Mouse (Mus musculus): Measurements from ENCODE around the gene Dnajc15.
A peak's percentile ranks its signal among the peaks of the same experiment; 100 is the strongest.
"Not testable (repeated sequence)": the region's sequence is repeated elsewhere in the genome, so short reads cannot be mapped to it uniquely, and the experiment has no call there.

The Dnajc15 gene

DNA sequence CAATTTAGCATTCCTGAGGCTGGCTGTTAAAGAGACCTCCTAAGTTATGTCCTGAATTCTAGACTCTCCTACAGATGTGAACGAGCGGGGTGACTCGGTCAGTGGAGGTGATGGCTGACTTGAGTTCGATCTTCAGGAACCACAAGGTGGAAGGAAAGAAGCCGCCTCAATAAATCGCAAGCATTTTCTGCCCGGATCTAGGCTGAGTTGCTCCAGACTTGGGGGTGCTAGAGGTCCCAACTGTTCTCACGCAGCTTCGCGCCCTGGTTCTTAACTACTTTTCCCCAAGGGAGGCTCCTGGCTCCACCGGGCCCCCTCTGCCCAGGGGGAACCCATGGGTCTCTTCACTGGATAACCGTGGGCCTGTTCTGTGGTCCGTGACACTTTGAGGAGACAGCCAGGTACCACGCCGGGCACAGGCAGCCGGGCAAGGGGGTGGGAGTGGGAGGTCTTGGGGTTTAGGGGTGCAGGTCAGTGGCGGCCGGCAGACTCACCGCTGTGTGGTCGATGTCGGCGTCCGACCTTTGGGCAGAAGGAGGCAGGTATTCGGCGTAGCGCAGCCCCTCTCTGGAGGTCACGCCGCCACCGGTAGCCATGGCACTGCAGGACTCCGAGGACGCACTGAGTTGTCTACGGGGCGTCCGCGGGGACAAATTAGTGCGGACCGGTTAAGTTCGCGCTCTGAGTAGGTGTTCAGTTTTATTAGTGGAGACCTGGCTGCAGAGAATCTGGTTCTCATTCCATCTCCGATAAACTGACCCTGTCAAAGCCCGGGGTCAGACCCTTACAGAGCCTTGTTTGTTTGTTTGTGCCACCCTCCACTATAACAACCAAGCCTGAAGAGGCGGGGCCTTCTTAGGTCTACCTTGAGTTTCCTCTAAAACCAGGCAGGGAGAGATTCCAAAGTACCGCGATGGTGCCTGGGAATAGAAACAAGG is at the start of gene Dnajc15:
TSS of gene Dnajc15 (minus strand) at position 822 of the 938 bp plus-strand sequence.
- DNase-seq (ENCODE audit: low spot score), result peak; percentile 88

GRCm38 (mm10) chr14:77923076-77923865 is 48.3 kb upstream of the Dnajc15 start:
- DNase-seq (ENCODE audit: low spot score), result no peak

DNA sequence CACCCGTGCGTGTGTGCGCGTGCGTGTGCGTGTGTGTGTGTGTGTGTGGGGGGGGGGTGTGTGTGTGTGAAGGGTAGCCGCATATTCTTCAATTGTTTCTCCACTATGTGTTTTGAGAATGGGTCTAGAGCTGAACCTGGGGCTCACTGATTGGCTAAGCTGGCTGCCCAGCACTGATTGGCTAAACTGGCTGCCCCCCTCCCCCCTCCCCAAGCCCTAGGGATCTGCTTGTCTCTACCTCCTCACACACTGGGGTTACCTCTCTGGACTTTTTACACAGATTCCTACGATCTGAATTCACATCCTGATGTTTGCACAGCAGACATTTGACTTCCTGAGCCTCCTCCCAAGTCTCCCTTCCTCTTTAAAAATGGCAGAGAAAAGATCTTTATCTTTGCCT is 46.7 kb upstream of the Dnajc15 start:
- no peak for DNase-seq (ENCODE audit: low spot score)

GRCm38 (mm10) chr14:77915776-77916175 is 40.9 kb upstream of the Dnajc15 start:
- DNase-seq (ENCODE audit: low spot score), result no peak

- DNase-seq (ENCODE audit: low spot score), result no peak
Measured at GRCm38 (mm10) chr14:77906586-77906985, 31.7 kb upstream of the Dnajc15 start.

DNA sequence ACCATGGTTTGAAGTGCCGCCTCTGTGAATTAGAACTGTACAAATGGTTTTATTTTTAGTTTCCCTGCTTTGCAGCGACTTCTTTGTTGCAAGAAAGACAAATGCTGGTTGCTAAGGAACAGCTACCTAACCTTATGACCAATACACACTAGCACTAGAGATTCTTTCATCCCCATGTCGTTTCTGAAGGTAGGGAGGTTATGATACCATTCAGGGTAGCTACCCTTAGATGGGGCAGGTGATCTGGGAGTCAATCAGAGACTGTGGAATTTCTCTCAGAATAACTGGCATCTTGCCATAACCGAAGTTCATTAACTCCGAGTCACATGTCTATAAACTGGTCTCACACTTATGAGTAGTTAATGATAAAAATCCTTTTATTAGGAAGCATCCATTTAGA is 30.5 kb upstream of the Dnajc15 start:
- no peak for DNase-seq (ENCODE audit: low spot score)

DNA sequence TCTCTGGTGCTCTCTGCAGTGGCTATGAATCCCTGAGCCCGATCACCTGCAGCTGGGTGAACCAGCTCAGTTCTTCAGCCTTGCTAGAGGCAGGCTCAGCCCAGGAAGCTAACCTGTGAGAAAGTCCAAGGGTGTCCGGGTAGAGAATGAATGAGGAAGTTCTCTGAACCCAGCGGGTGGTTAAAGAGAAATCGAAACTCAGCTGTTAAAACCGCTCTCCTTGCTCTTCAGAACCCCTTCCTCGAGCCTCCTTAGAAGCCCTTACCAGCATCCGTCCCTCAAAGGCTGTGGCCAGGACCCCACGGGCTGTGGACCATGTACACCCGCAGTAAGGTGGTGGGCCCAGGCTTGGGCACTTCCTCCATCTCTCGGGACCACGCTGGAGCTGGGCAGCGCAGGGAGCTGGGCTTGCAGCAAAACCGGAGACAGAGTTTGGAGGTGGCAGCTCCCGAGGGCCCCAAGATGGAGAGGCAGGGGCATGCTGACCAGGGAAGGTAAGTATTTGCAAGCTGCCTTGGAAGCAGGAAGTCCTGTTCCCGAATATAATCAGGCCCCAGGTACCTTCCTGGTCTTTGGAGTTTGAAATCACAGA is 29.3 kb upstream of the Dnajc15 start, which contains the start of gene Epsti1:
TSS of gene Epsti1 (plus strand) at position 69 of the 592 bp plus-strand sequence.
- peak; percentile 5 for DNase-seq (ENCODE audit: low spot score)

DNA sequence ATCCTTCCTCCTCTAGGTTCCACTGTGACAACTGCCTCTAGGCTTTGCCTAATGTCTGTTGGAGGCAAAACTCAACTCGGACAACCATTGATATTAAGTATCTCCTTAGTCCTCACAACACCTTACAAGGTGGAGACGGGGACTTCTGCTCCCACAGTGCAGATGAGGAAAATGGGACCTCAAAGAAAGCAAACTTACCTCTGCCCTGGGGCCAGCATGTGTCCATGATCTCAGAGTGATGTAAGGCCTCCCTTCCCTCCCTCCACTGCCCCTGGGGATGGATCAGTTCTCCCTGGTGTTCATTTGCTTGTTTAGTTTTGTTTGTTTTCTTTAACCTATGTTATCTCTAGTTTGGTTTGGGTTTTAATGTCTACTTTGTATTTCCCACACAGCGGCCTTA is 27.6 kb upstream of the Dnajc15 start:
- no peak for DNase-seq (ENCODE audit: low spot score)

- DNase-seq (ENCODE audit: low spot score), result no peak
Measured at GRCm38 (mm10) chr14:77895951-77896350, 21.0 kb upstream of the Dnajc15 start.

- no peak for DNase-seq (ENCODE audit: low spot score)
Measured at GRCm38 (mm10) chr14:77889911-77890310, 15.0 kb upstream of the Dnajc15 start.

- no peak for DNase-seq (ENCODE audit: low spot score)
Measured at GRCm38 (mm10) chr14:77886941-77887340, 12.0 kb upstream of the Dnajc15 start.

DNA sequence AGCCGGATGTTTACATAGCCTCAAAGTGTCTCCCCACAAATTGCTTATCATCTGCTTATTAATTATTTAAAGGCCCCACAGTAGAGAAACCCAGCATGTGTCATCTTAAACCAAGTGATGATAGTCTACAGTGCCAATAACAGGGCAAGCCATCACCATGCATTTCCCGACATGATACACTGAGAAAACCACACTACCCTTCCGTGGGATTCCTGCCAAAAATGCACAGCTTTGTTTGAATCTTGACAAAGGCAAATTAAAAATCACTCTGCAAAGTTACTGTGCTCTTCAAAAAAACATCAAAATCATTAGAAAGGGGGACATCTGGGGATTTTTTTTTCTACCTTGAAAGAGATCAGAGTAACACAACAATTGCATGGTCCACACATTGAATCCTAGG is 11.5 kb upstream of the Dnajc15 start:
- DNase-seq (ENCODE audit: low spot score), result no peak

- no peak for DNase-seq (ENCODE audit: low spot score)
Measured at GRCm38 (mm10) chr14:77882669-77883068, 7.7 kb upstream of the Dnajc15 start.

GRCm38 (mm10) chr14:77881998-77882397 is 7.1 kb upstream of the Dnajc15 start:
- DNase-seq (ENCODE audit: low spot score), result no peak

GRCm38 (mm10) chr14:77877876-77878275 is 3.0 kb upstream of the Dnajc15 start:
- DNase-seq (ENCODE audit: low spot score), result not testable (repeated sequence)

DNA sequence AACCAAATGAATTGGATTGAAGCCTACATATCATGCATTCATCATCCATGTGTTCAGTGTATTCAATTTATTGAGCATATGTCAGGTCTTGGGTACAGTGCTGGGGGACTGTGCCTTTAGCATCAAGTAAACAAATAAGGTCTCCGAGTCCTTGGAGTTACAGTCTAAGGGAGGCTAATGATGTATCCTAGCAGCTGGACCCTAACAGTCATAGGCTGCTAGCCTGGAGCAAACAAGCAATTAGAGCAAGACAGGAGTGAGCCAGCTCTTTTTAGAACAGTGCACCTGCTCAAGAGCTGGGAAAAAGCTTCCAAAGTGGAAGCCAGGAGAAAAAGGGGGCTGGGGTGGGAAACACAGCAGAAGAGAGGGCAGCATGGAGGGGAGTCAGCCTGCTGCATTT is 1.3 kb upstream of the Dnajc15 start:
- DNase-seq (ENCODE audit: low spot score), result no peak

GRCm38 (mm10) chr14:77871380-77871975 is 3.4 kb downstream of the Dnajc15 start:
- DNase-seq (ENCODE audit: low spot score), result no peak

GRCm38 (mm10) chr14:77870926-77871325 is 4.0 kb downstream of the Dnajc15 start:
- DNase-seq (ENCODE audit: low spot score), result no peak

DNA sequence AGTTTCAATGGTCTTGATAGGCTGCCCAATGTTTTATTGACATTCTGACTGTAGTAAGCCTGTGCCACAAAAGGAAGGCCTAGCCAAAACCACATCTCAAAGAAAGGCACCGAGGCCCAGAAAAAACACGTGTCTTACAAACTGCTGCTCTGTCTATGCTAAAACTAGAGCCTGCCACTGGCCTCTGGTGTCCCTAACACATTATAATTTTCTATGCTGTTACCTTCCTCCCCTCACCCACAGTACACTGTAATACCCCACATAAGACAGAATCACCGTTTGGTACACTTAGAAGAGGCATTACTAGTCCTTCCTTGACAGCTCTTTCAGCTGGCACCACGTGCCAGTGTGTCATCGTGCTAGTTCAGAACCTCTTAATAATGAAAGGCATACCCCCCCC is 7.3 kb downstream of the Dnajc15 start:
- no peak for DNase-seq (ENCODE audit: low spot score)

- DNase-seq (ENCODE audit: low spot score), result no peak
Measured at GRCm38 (mm10) chr14:77864510-77864909, 10.4 kb downstream of the Dnajc15 start.

DNA sequence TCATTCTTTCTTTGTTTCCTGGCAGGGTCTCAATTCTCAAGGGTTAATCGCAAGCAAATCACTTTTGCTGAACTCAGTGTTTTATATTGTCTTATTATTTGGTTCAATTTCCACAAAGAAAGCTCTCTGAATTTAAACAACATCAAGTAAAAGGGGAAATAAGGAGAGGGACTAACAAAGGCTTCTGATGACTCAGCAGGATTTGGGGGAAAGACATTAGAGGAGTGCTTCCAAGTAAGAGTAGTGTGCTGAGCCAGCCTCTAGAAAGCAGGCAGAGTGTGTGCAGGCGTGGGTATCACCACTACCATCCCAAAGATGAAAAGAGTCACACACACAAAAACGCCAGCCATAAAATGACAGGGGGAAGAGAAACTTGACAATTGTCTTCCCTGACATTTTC is 10.9 kb downstream of the Dnajc15 start:
- DNase-seq (ENCODE audit: low spot score), result no peak
